Mouse (Mus musculus) liver, postnatal 0 days (tissue): ENCODE measurements around the gene Dntt.

ENCODE experiments used
- CTCF ChIP-seq: sonication (generic); IDR thresholded peaks from 2 replicates; pipeline ENCODE4 v1.5.1; 2016; ENCODE audit warnings: antibody characterized with exemption, low read depth
- EP300 ChIP-seq: IDR thresholded peaks from 2 replicates; pipeline ENCODE4 v1.6.1; 2016; ENCODE audit warnings: antibody characterized with exemption, low read depth, mild to moderate bottlenecking

DNA sequence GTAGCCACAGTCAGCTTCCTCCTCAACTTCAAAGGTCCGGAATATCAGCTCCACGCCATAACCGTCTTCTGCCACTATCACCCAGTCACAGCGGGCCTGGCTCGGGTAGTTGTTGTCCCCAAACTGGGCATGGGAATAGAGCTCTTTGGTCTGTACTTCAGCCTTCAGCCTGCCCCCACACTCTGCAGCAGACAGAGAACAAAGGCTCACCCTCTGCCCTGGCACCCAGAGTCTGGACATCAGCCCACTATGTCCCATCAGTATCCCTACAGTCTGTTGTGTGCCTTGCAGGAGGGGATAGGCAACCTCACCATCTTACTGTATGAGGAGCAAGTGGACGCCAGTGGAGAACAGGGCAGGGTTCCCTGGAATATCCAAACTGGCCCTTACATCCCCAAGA is 57.2 kb downstream of the Dntt start:
- TF ChIP-seq CTCF: no peak
- TF ChIP-seq EP300: no peak
